Mouse (Mus musculus) embryonic facial prominence, embryonic 14.5 days (tissue): ENCODE data around the gene Ndufb2. TPM values are rescaled to one million over a fixed set of nuclear protein-coding genes. Genes with fewer than 3 reads are reported as not detected.
A peak's percentile ranks its signal among the peaks of the same experiment; 100 is the strongest.

Experiments used
- ATAC-seq: fragments of 200-750 bp; cut with Nextera tagmentation; 2 replicates; pipeline ENCODE4 v1.8.0; 2017; ENCODE audit warnings: low read depth, moderate number of reproducible peaks, moderate TSS enrichment
- DNase-seq: peaks from one replicate; pipeline ENCODE4 v3.0.0-alpha.2; 2015; ENCODE audit warnings: low spot score
- H3K27ac ChIP-seq: fragments of 300-500 bp; sonication (generic); replicated peaks from 2 replicates; pipeline ENCODE4 v1.5.1; 2014; ENCODE audit warnings: low read depth, mild to moderate bottlenecking, low read length, moderate library complexity
- H3K27me3 ChIP-seq: fragments of 300-500 bp; sonication (generic); replicated peaks from 2 replicates; pipeline ENCODE4 v1.6.1; 2014; ENCODE audit warnings: low read length; ENCODE audit not compliant: control insufficient read depth, insufficient read depth
- H3K36me3 ChIP-seq: fragments of 300-500 bp; sonication (generic); 2 replicates; pipeline ENCODE4 v1.6.1; 2014; ENCODE audit warnings: low read length, mixed read lengths; ENCODE audit not compliant: control insufficient read depth, insufficient read depth
- H3K4me1 ChIP-seq: fragments of 300-500 bp; sonication (generic); 2 replicates; pipeline ENCODE4 v1.6.1; 2014; ENCODE audit warnings: antibody characterized with exemption, low read length; ENCODE audit not compliant: control insufficient read depth, insufficient read depth
- H3K4me2 ChIP-seq: fragments of 300-500 bp; sonication (generic); 2 replicates; pipeline ENCODE4 v1.6.1; 2014; ENCODE audit warnings: low read depth, mild to moderate bottlenecking, low read length, moderate library complexity, mixed read lengths
- H3K4me3 ChIP-seq: fragments of 300-500 bp; sonication (generic); 2 replicates; pipeline ENCODE4 v1.5.1; 2014; ENCODE audit warnings: low read depth, mild to moderate bottlenecking, low read length
- H3K9ac ChIP-seq: fragments of 300-500 bp; sonication (generic); 2 replicates; pipeline ENCODE4 v1.6.1; 2014; ENCODE audit warnings: low read depth, mild to moderate bottlenecking, low read length, moderate library complexity, mixed read lengths
- H3K9me3 ChIP-seq: fragments of 300-500 bp; sonication (generic); 2 replicates; pipeline ENCODE4 v1.6.1; 2016; ENCODE audit warnings: low read length; ENCODE audit not compliant: control insufficient read depth
- WGBS: fragments of 180-500 bp; shearing (Covaris S2); extraction: QIAGEN DNeasy Blood & Tissue Kit; methylation state at CpG from one replicate; pipeline ENCODE4 v1.1.7; 2014; 5-methylcytosine and 5-hydroxymethylcytosine counted together
- polyA plus RNA-seq: library from polyadenylated mRNA; unstranded; fragments of >200 nt; fragmentation: Nextera tagmentation; extraction: Ambion mirVana; gene quantifications from 2 replicates; pipeline ENCODE4 v1.2.1, GENCODE M21; 2014

Ndufb2 gene
- polyA plus RNA-seq, 1 experiment from 2014 or later, result 390 TPM

DNA sequence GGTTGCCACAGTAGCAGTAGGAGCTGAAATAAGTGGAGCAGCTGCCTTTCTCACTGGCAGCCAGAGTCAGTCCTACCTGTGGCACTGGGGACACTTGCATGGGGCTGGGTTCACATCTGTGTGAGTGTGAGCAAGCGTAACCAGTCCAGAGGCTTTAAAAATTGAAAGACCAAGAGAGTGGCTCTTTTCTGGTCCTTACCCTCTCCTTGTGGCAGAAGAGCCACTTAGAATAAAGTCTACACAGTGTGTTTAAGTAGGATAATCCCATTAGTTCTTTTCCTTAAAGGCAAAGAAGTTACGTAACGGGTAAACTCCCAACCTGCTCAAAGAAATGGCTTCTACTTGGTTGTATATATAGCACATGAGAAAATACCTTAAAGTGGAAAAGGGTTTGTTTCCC lies 8.5 kb downstream of the Ndufb2 start:
- H3K36me3 ChIP-seq, result peaks cover 79% of the 10 kb centered on the region

GRCm38 (mm10) chr6:39601828-39602227 lies 9.5 kb downstream of the Ndufb2 start:
- Histone ChIP-seq H3K9me3 (no peaks in the 10 kb centered on the region), H3K4me3 (no peak overlapping the region), H3K4me1 (no peaks in the 10 kb centered on the region), H3K9ac (no peak overlapping the region), H3K36me3 (peaks cover 74% of the 10 kb centered on the region), H3K27me3 (no peaks in the 10 kb centered on the region), H3K4me2 (no peak overlapping the region), H3K27ac (no peak overlapping the region)
- ATAC-seq (no peak), DNase-seq (no peak)
- 82% methylated on average over 3 of the region's 3 CpGs for WGBS

More for the DNA sequence above, 8.5 kb downstream of the Ndufb2 start:
- Histone ChIP-seq H3K4me2 (no peak overlapping the region), H3K27ac (no peak overlapping the region), H3K9ac (no peak overlapping the region), H3K9me3 (no peaks in the 10 kb centered on the region), H3K4me3 (no peak overlapping the region), H3K4me1 (no peaks in the 10 kb centered on the region), H3K27me3 (no peaks in the 10 kb centered on the region)
- 93% methylated on average over 3 of the region's 3 CpGs for WGBS
- ATAC-seq (no peak), DNase-seq (no peak)

DNA sequence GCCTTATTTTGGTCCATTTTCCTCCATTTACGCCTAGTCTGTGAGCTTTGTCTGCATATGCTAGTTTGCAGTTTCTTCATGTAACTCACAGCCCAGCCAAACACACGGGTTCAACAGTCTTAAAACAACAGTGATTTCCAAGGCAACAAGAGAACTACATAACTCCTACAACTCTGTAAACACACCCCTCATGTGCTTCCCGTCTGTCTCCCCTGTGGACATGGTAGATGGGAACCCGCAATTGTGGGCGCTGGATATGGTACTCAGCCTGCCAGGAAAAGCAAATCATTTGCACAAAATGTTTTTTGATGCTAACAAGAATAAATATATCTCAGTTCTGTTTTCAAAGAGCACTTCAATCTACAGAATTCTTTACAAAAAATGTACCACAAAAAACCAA lies 12.2 kb downstream of the Ndufb2 start:
- no peak overlapping the region for H3K9ac ChIP-seq
- H3K4me2 ChIP-seq, result no peak overlapping the region
- H3K4me3 ChIP-seq, result no peak overlapping the region
- H3K27ac ChIP-seq, result no peak overlapping the region
- ATAC-seq (no peak), DNase-seq (peak; percentile 15)
- H3K36me3 ChIP-seq, result peaks cover 57% of the 10 kb centered on the region
- H3K27me3 ChIP-seq, result no peaks in the 10 kb centered on the region
- no peaks in the 10 kb centered on the region for H3K9me3 ChIP-seq
- 82% methylated on average over 5 of the region's 5 CpGs for WGBS
- H3K4me1 ChIP-seq, result no peaks in the 10 kb centered on the region

GRCm38 (mm10) chr6:39606056-39606455 lies 13.7 kb downstream of the Ndufb2 start:
- Histone ChIP-seq H3K36me3 (peaks cover 54% of the 10 kb centered on the region; the same call in 1 of the 2 replicates), H3K27ac (no peak overlapping the region), H3K9me3 (no peaks in the 10 kb centered on the region), H3K27me3 (no peaks in the 10 kb centered on the region), H3K4me2 (no peak overlapping the region), H3K9ac (no peak overlapping the region), H3K4me1 (no peaks in the 10 kb centered on the region), H3K4me3 (no peak overlapping the region)
- 84% methylated on average over 6 of the region's 6 CpGs for WGBS
- DNase-seq (no peak), ATAC-seq (no peak)

DNA sequence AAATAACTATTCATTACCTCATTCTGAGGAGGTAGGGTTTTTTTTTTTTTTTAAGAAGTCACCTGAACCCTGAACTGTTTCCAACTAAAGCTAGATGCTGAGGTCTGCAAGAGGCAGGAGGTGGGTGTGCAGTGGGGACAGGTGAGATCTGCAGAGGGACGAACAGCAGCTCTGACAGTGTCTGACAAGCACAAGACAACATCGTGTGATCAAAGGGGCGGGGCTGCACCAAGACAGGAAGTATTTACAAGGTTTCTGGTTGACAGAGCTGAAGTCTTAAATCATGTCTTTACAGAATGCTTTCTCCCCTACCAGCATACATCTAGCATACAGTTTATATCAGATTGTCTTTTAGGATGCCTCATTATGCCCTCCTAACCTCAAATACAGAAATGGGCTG lies 14.5 kb downstream of the Ndufb2 start:
- Histone ChIP-seq H3K4me3 (no peak overlapping the region), H3K27ac (no peak overlapping the region), H3K4me2 (no peak overlapping the region), H3K9me3 (no peaks in the 10 kb centered on the region), H3K4me1 (no peaks in the 10 kb centered on the region), H3K27me3 (no peaks in the 10 kb centered on the region), H3K9ac (no peak overlapping the region), H3K36me3 (peaks cover 51% of the 10 kb centered on the region; the same call in 1 of the 2 replicates)
- ATAC-seq (no peak), DNase-seq (no peak)
- WGBS, result 65% methylated on average over 3 of the region's 3 CpGs

GRCm38 (mm10) chr6:39607365-39607764 lies 15.0 kb downstream of the Ndufb2 start:
- peak; percentile 57; the same call in 1 of the 2 replicates for ATAC-seq
- H3K9me3 ChIP-seq, result no peaks in the 10 kb centered on the region
- peak; percentile 36 for DNase-seq
- WGBS, result 70% methylated on average over 5 of the region's 5 CpGs
- H3K9ac ChIP-seq, result no peak overlapping the region
- H3K4me1 ChIP-seq, result no peaks in the 10 kb centered on the region
- no peak overlapping the region for H3K27ac ChIP-seq
- H3K4me3 ChIP-seq, result no peak overlapping the region
- H3K27me3 ChIP-seq, result no peaks in the 10 kb centered on the region
- no peak overlapping the region for H3K4me2 ChIP-seq
- H3K36me3 ChIP-seq, result peaks cover 51% of the 10 kb centered on the region; the same call in 1 of the 2 replicates

GRCm38 (mm10) chr6:39610207-39610606 lies 17.8 kb downstream of the Ndufb2 start:
- Histone ChIP-seq H3K9me3 (no peaks in the 10 kb centered on the region), H3K4me3 (no peak overlapping the region), H3K36me3 (peaks cover 53% of the 10 kb centered on the region), H3K4me2 (no peak overlapping the region), H3K9ac (no peak overlapping the region), H3K27ac (no peak overlapping the region), H3K27me3 (no peaks in the 10 kb centered on the region), H3K4me1 (no peaks in the 10 kb centered on the region)
- ATAC-seq (no peak), DNase-seq (no peak)
- 62% methylated on average over 2 of the region's 2 CpGs for WGBS

DNA sequence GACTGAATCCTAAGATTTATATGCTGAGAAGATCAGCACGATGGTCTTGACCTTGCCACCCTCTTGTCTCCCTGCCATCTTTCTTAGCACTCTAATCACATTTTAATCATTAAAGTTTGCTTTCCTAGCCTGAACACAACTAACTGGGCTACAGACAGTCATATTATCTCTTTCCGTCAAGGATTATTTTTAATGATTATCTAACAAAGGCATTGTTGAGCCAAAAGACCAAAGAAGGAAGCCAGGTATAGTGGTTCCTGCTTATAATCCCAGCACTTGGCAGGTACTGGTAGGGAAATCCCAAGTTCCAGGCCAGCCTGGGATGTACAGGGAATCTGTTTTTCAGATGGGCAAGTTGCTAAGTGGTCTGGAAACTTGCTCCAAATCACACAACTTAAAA lies 18.9 kb downstream of the Ndufb2 start:
- DNase-seq (no peak), ATAC-seq (no peak)
- Histone ChIP-seq H3K4me2 (no peak overlapping the region), H3K27ac (no peak overlapping the region), H3K4me1 (no peaks in the 10 kb centered on the region), H3K9ac (no peak overlapping the region), H3K9me3 (no peaks in the 10 kb centered on the region), H3K36me3 (peaks cover 54% of the 10 kb centered on the region), H3K4me3 (no peak overlapping the region), H3K27me3 (no peaks in the 10 kb centered on the region)
- 92% methylated on average over 2 of the region's 2 CpGs for WGBS
